ENCODE assay signal across 8 mouse cellular contexts in genomic region chr8:124739268-124739667, GRCm38 (mm10). TPM values are rescaled to one million over a fixed set of nuclear protein-coding genes. Genes with fewer than 3 reads are reported as not detected.
DNase-seq lines count a peak whose midpoint lies in the region; ATAC-seq and TF ChIP-seq lines count a peak whose summit lies in the region.

No protein-coding gene starts in this region.

- H3K4me2 ChIP-seq in intestine, postnatal 0 days (replicated peaks; ENCODE audit: low read depth), result no peak overlapping the region
- no peak overlapping the region for H3K4me2 ChIP-seq in intestine, embryonic 16.5 days (ENCODE audit: low read depth, low read length)

- peak; percentile 84 for TF ChIP-seq CTCF in intestine, postnatal 0 days (IDR thresholded peaks at IDR 0.05; ENCODE audit: low read depth)

- H3K27ac ChIP-seq in intestine, postnatal 0 days (ENCODE audit: low read depth, low read length), result no peak overlapping the region
- H3K27ac ChIP-seq in intestine, embryonic 16.5 days (ENCODE audit: low read length), result no peak overlapping the region

- no peaks in the 10 kb centered on the region for H3K9me3 ChIP-seq in intestine, postnatal 0 days (ENCODE audit: control insufficient read depth)
- no peaks in the 10 kb centered on the region for H3K9me3 ChIP-seq in intestine, embryonic 16.5 days (ENCODE audit: control insufficient read depth, low read length)

- H3K36me3 ChIP-seq in intestine, postnatal 0 days (ENCODE audit: control insufficient read depth, insufficient read depth), result peaks cover 21% of the 10 kb centered on the region
- peaks cover 8% of the 10 kb centered on the region; the same call in 1 of the 2 replicates for H3K36me3 ChIP-seq in intestine, embryonic 16.5 days (ENCODE audit: control insufficient read depth, insufficient read depth, low read length)

- WGBS in intestine, postnatal 0 days, result 59% methylated on average over 1 of the region's 1 CpGs
- 68% methylated on average over 1 of the region's 1 CpGs for WGBS in intestine, embryonic 16.5 days

- no peak overlapping the region for H3K4me3 ChIP-seq in intestine, postnatal 0 days (ENCODE audit: low read depth, low read length)
- no peak overlapping the region for H3K4me3 ChIP-seq in intestine, embryonic 16.5 days (ENCODE audit: low read length)

- no peaks in the 10 kb centered on the region for H3K27me3 ChIP-seq in intestine, postnatal 0 days (replicated peaks; ENCODE audit: control insufficient read depth, insufficient read depth, low read length)
- no peaks in the 10 kb centered on the region for H3K27me3 ChIP-seq in intestine, embryonic 16.5 days (replicated peaks; ENCODE audit: control insufficient read depth, insufficient read depth, low read length)

- no peaks in the 10 kb centered on the region for H3K4me1 ChIP-seq in intestine, postnatal 0 days (replicated peaks; ENCODE audit: control insufficient read depth, insufficient read depth, low read length)
- H3K4me1 ChIP-seq in intestine, embryonic 16.5 days (ENCODE audit: control insufficient read depth, insufficient read depth, low read length), result no peaks in the 10 kb centered on the region

- peak; percentile 70 for DNase-seq in brain, adult 2 months (ENCODE audit: low read depth, low spot score)
- DNase-seq in kidney, postnatal 4 days, result peak; percentile 43 to 51
- no peak for DNase-seq in spleen, postnatal 4 days (ENCODE audit: low spot score in 2 of 2)
- DNase-seq in heart, adult 11 months, result no peak

- no peak overlapping the region for H3K9ac ChIP-seq in intestine, postnatal 0 days (ENCODE audit: low read depth, low read length)
- H3K9ac ChIP-seq in intestine, embryonic 16.5 days (ENCODE audit: low read depth, low read length), result no peak overlapping the region

- ATAC-seq in intestine, postnatal 0 days, result 0 out of 2 replicates have a peak, but pooled peaks have one; percentile 7
- ATAC-seq in intestine, embryonic 16.5 days, result no peak
- ATAC-seq in CD4-positive, CD25-positive, alpha-beta regulatory T cell, adult 4 months, result peak; percentile 70
- ATAC-seq in frontal cortex, adult (ENCODE audit: low TSS enrichment), result no peak

RNA-seq across cellular contexts. Expression of gene Fam89a, which starts 12.4 kb away (rescaled TPM):
- polyA plus RNA-seq in intestine, postnatal 0 days (2015; fragmentation: Nextera tagmentation; extraction: Ambion mirVana), result 1.9 and 2.3 TPM in 2 replicates
- 2.8 and 2.9 TPM in 2 replicates for polyA plus RNA-seq in intestine, embryonic 16.5 days (2015; fragmentation: Nextera tagmentation; extraction: Ambion mirVana)
- under 1 TPM; 0.73 to 0.80 TPM for polyA plus RNA-seq in CD4-positive, CD25-positive, alpha-beta regulatory T cell, adult 4 months (2017; shearing (Covaris generic))

RNA-seq across cellular contexts. Expression of gene Arv1, which starts 17.3 kb away (rescaled TPM):
- polyA plus RNA-seq in intestine, postnatal 0 days (2015; fragmentation: Nextera tagmentation; extraction: Ambion mirVana), result 13.3 and 14.8 TPM in 2 replicates
- polyA plus RNA-seq in intestine, embryonic 16.5 days (2015; fragmentation: Nextera tagmentation; extraction: Ambion mirVana), result 15.2 and 17.1 TPM in 2 replicates
- 10 to 100 TPM; 13.1 to 18.7 TPM for polyA plus RNA-seq in CD4-positive, CD25-positive, alpha-beta regulatory T cell, adult 4 months (2017; shearing (Covaris generic))

RNA-seq across cellular contexts. Expression of gene Ttc13, which starts 17.5 kb away (rescaled TPM):
- 19.0 and 20.2 TPM in 2 replicates for polyA plus RNA-seq in intestine, postnatal 0 days (2015; fragmentation: Nextera tagmentation; extraction: Ambion mirVana)
- polyA plus RNA-seq in intestine, embryonic 16.5 days (2015; fragmentation: Nextera tagmentation; extraction: Ambion mirVana), result 34.7 and 35.0 TPM in 2 replicates
- 10 to 100 TPM; 32.1 to 32.6 TPM for polyA plus RNA-seq in CD4-positive, CD25-positive, alpha-beta regulatory T cell, adult 4 months (2017; shearing (Covaris generic))

RNA-seq across cellular contexts. Expression of gene Trim67, which starts 53.6 kb away (rescaled TPM):
- 0.23 and 0.29 TPM in 2 replicates for polyA plus RNA-seq in intestine, postnatal 0 days (2015; fragmentation: Nextera tagmentation; extraction: Ambion mirVana)
- polyA plus RNA-seq in intestine, embryonic 16.5 days (2015; fragmentation: Nextera tagmentation; extraction: Ambion mirVana), result 0.32 and 0.38 TPM in 2 replicates
- not detected for polyA plus RNA-seq in CD4-positive, CD25-positive, alpha-beta regulatory T cell, adult 4 months (2017; shearing (Covaris generic))

Comparison
In these comparisons a context has a peak if more than half of its experiments do, and no peak if none do; other contexts are left out.
1. ATAC-seq: peak in intestine, postnatal 0 days (single experiment) and CD4-positive, CD25-positive, alpha-beta regulatory T cell, adult 4 months (single experiment); none in intestine, embryonic 16.5 days (single experiment) and frontal cortex, adult (single experiment).
2. DNase-seq: peak in brain, adult 2 months (single experiment) and kidney, postnatal 4 days (2 of 2); none in spleen, postnatal 4 days (0 of 2) and heart, adult 11 months (single experiment).